Mouse (Mus musculus) CD4-positive, CD25-positive, alpha-beta regulatory T cell, adult 9 weeks (primary cell): Measurements from ENCODE around the gene Prl7d1. TPM values are rescaled to one million over a fixed set of nuclear protein-coding genes. Genes with fewer than 3 reads are reported as not detected.

ENCODE experiments used
- polyA plus RNA-seq: library from polyadenylated mRNA; unstranded; fragments of 100-300 nt; shearing (Covaris generic); gene quantifications from one replicate; pipeline ENCODE4 v1.2.1, GENCODE M21; 2017

The Prl7d1 gene
- polyA plus RNA-seq, result not detected

DNA sequence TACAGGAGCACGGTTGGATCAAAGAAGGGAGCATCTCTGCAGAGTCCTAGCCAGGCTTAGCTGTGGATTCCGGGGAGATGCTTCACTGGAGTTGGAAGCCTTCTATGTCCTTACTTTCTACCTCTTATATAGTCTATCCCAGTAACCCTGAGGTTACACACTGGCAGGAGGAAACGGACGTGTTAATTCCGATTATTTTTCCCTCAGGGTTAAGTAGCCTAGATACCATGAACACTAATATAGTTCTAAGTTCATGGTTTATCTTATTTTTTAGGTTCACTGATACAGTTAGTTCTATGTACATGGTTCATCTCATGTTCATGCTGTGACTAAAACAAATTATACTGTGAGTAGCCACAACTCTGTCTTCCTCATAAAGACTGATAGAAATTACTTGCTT is at the start of gene Prl7d1:
Prl7d1 (minus strand) TSS at position 101 of the 400 bp plus-strand sequence.

DNA sequence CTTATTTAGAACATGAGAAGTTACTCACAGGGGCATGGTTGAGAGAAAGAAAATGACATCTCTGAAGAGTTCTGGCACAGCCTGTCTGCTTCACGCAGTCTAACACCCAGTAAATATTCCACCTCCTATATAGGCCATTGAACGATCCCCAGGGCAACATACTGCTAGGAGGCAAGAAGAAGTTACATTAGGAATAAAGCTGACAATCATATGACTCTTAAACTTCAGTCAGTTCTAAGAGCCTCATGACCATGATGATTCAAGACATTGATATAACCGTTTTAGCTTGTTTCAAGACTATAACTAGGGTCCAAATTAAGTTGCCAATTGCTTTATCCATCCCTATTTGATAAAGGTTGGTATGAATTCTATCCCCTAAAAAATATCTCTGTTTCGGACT is 48.6 kb downstream of the Prl7d1 start, which contains the start of gene Prl7a2:
Prl7a2 (minus strand) TSS at position 101 of the 400 bp plus-strand sequence.

Other genes with a start within 250 kb of the Prl7d1 start
- gene Prl8a8, start 203.5 kb downstream of the Prl7d1 start, polyA plus RNA-seq, result not detected
- not detected for gene Prl8a9, start 152.1 kb downstream of the Prl7d1 start, polyA plus RNA-seq
- not detected for gene Prl8a1, start 134.6 kb downstream of the Prl7d1 start, polyA plus RNA-seq
- gene Prl7b1, start 106.2 kb downstream of the Prl7d1 start, polyA plus RNA-seq, result not detected
- gene Prl7a1, start 74.2 kb downstream of the Prl7d1 start, polyA plus RNA-seq, result not detected
- not detected for gene Prl7a2, start 48.7 kb downstream of the Prl7d1 start, polyA plus RNA-seq
- not detected for gene Prl7c1, start 64.1 kb upstream of the Prl7d1 start, polyA plus RNA-seq
- not detected for gene Prl2a1, start 84.9 kb upstream of the Prl7d1 start, polyA plus RNA-seq
- not detected for gene Prl2c1, start 132.6 kb upstream of the Prl7d1 start, polyA plus RNA-seq